Mouse (Mus musculus): ENCODE data around the gene 1700013G24Rik. TPM values are rescaled to one million over a fixed set of nuclear protein-coding genes. Genes with fewer than 3 reads are reported as not detected.

The 1700013G24Rik gene
- polyA plus RNA-seq, 1 experiment: not detected

- TF ChIP-seq POLR2A (IDR thresholded peaks at IDR 0.05; ENCODE audit: low read depth, low read length) (no peak), CTCF (IDR thresholded peaks at IDR 0.05; ENCODE audit: borderline replicate concordance, insufficient read depth, low read length) (no peak)
- peaks cover 51% of the 10 kb centered on the region for H3K4me1 ChIP-seq (ENCODE audit: control insufficient read depth, insufficient read depth, low read length)
- H3K4me3 ChIP-seq (ENCODE audit: insufficient read depth, low read length): no peak overlapping the region
- peak overlapping the region; percentile 99 for H3K27ac ChIP-seq (ENCODE audit: insufficient read depth, low read length)
Observed at GRCm38 (mm10) chr4:137489996-137490395, 36.9 kb downstream of the 1700013G24Rik start.

DNA sequence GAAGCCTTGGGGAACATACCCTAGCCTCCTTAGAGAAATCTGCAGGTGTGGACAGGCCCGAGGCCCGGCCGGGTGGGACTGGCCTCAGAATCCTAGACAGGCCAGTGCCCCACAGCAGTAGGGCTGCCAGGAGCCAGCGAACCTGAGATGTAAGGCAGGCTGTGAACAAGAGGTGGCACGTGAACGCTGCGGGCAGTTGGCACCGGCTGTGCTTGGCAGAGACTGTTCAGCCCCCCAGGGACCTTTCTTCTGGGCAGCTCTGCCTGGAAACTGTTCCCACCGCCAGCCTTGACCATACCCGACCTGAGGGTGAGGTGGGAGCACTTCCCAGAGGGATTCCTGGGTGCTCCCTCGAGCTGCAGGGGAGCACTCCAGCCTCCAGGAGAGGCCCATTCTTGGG, 39.5 kb downstream of the 1700013G24Rik start:
- H3K27ac ChIP-seq (ENCODE audit: insufficient read depth, low read length): peak overlapping the region; percentile 93
- H3K4me3 ChIP-seq (ENCODE audit: insufficient read depth, low read length): no peak overlapping the region
- peaks cover 51% of the 10 kb centered on the region for H3K4me1 ChIP-seq (ENCODE audit: control insufficient read depth, insufficient read depth, low read length)
- TF ChIP-seq CTCF (IDR thresholded peaks at IDR 0.05; ENCODE audit: borderline replicate concordance, insufficient read depth, low read length): no peak
- no peak for TF ChIP-seq POLR2A (IDR thresholded peaks at IDR 0.05; ENCODE audit: low read depth, low read length)

- TF ChIP-seq POLR2A (IDR thresholded peaks at IDR 0.05; ENCODE audit: low read depth, low read length): no peak
- no peak for TF ChIP-seq CTCF (IDR thresholded peaks at IDR 0.05; ENCODE audit: borderline replicate concordance, insufficient read depth, low read length)
- Histone ChIP-seq H3K27ac (ENCODE audit: insufficient read depth, low read length) (peak overlapping the region; percentile 93), H3K4me1 (ENCODE audit: control insufficient read depth, insufficient read depth, low read length) (peaks cover 51% of the 10 kb centered on the region), H3K4me3 (ENCODE audit: insufficient read depth, low read length) (no peak overlapping the region)
Observed at GRCm38 (mm10) chr4:137493187-137493586, 40.1 kb downstream of the 1700013G24Rik start.

- H3K4me3 ChIP-seq (ENCODE audit: insufficient read depth, low read length): no peak overlapping the region
- H3K27ac ChIP-seq (ENCODE audit: insufficient read depth, low read length): peak overlapping the region; percentile 93
- peaks cover 53% of the 10 kb centered on the region for H3K4me1 ChIP-seq (ENCODE audit: control insufficient read depth, insufficient read depth, low read length)
- TF ChIP-seq CTCF (IDR thresholded peaks at IDR 0.05; ENCODE audit: borderline replicate concordance, insufficient read depth, low read length): no peak
- no peak for TF ChIP-seq POLR2A (IDR thresholded peaks at IDR 0.05; ENCODE audit: low read depth, low read length)
Observed at GRCm38 (mm10) chr4:137494751-137495500, 41.8 kb downstream of the 1700013G24Rik start.

DNA sequence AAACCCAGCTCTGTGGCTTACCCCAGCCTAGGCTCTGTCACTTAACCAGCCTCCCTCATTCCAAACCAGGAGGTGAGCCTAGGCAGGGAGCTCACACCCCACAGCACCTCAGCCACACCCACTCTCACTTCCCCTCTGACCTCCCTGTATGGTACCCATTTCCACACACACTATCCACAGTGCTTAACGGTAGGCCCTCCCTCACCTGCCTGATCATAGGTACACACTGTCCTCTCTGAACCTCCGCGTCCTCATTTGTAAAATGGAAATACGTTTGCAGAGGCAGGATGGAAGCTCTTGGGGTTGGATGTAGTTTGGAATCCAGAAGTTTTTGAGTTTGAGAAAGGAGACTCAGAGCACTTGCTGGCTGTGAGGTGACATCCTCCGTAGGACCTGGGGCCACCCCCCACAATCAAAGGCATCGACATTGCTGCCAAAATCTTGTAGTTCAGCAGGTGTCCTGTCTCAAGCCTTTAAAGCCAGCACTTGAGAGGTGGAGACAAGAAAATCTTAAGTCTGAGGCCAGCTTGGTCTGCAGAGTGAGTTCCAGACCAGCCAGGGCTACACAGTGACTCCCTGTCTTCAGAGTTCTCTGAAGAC, 42.5 kb downstream of the 1700013G24Rik start:
- Histone ChIP-seq H3K4me1 (ENCODE audit: control insufficient read depth, insufficient read depth, low read length) (peaks cover 56% of the 10 kb centered on the region), H3K4me3 (ENCODE audit: insufficient read depth, low read length) (no peak overlapping the region), H3K27ac (ENCODE audit: insufficient read depth, low read length) (peak overlapping the region; percentile 92)
- TF ChIP-seq POLR2A (IDR thresholded peaks at IDR 0.05; ENCODE audit: low read depth, low read length) (no peak), CTCF (IDR thresholded peaks at IDR 0.05; ENCODE audit: borderline replicate concordance, insufficient read depth, low read length) (no peak)

GRCm38 (mm10) chr4:137497367-137497766, 44.3 kb downstream of the 1700013G24Rik start:
- TF ChIP-seq CTCF (IDR thresholded peaks at IDR 0.05; ENCODE audit: borderline replicate concordance, insufficient read depth, low read length): no peak
- no peak for TF ChIP-seq POLR2A (IDR thresholded peaks at IDR 0.05; ENCODE audit: low read depth, low read length)
- Histone ChIP-seq H3K27ac (ENCODE audit: insufficient read depth, low read length) (peak overlapping the region; percentile 92), H3K4me3 (ENCODE audit: insufficient read depth, low read length) (no peak overlapping the region), H3K4me1 (ENCODE audit: control insufficient read depth, insufficient read depth, low read length) (peaks cover 60% of the 10 kb centered on the region)

- Histone ChIP-seq H3K4me1 (ENCODE audit: control insufficient read depth, insufficient read depth, low read length) (peaks cover 58% of the 10 kb centered on the region), H3K4me3 (ENCODE audit: insufficient read depth, low read length) (no peak overlapping the region), H3K27ac (ENCODE audit: insufficient read depth, low read length) (peak overlapping the region; percentile 92)
- no peak for TF ChIP-seq POLR2A (IDR thresholded peaks at IDR 0.05; ENCODE audit: low read depth, low read length)
- TF ChIP-seq CTCF (IDR thresholded peaks at IDR 0.05; ENCODE audit: borderline replicate concordance, insufficient read depth, low read length): no peak
Observed at GRCm38 (mm10) chr4:137497892-137498722, 45.0 kb downstream of the 1700013G24Rik start.

GRCm38 (mm10) chr4:137498882-137499583, 45.9 kb downstream of the 1700013G24Rik start:
- H3K27ac ChIP-seq (ENCODE audit: insufficient read depth, low read length): peak overlapping the region; percentile 92
- peaks cover 56% of the 10 kb centered on the region for H3K4me1 ChIP-seq (ENCODE audit: control insufficient read depth, insufficient read depth, low read length)
- no peak for TF ChIP-seq CTCF (IDR thresholded peaks at IDR 0.05; ENCODE audit: borderline replicate concordance, insufficient read depth, low read length)
- TF ChIP-seq POLR2A (IDR thresholded peaks at IDR 0.05; ENCODE audit: low read depth, low read length): no peak
- no peak overlapping the region for H3K4me3 ChIP-seq (ENCODE audit: insufficient read depth, low read length)

- H3K4me1 ChIP-seq (ENCODE audit: control insufficient read depth, insufficient read depth, low read length): peaks cover 50% of the 10 kb centered on the region
- TF ChIP-seq POLR2A (IDR thresholded peaks at IDR 0.05; ENCODE audit: low read depth, low read length) (no peak), CTCF (IDR thresholded peaks at IDR 0.05; ENCODE audit: borderline replicate concordance, insufficient read depth, low read length) (no peak)
- peak overlapping the region; percentile 92 for H3K27ac ChIP-seq (ENCODE audit: insufficient read depth, low read length)
- no peak overlapping the region for H3K4me3 ChIP-seq (ENCODE audit: insufficient read depth, low read length)
Observed at GRCm38 (mm10) chr4:137500149-137500548, 47.1 kb downstream of the 1700013G24Rik start.

All from embryonic fibroblast, embryonic 13.5 days (primary cell).